Comparison of ENCODE assay signal across 8 mouse cellular contexts in genomic region chr6:88197313-88198069, GRCm38 (mm10). TPM values are rescaled to one million over a fixed set of nuclear protein-coding genes. Genes with fewer than 3 reads are reported as not detected.
DNase-seq lines count a peak whose midpoint lies in the region; ATAC-seq and TF ChIP-seq lines count a peak whose summit lies in the region.

No protein-coding gene starts in this region.

- WGBS in forebrain, embryonic 11.5 days: 1% methylated on average over 39 of the region's 39 CpGs
- under 1% methylated on average over 38 of the region's 39 CpGs for WGBS in hindbrain, embryonic 15.5 days
- 1% methylated on average over 39 of the region's 39 CpGs for WGBS in lung, adult 2 months
- WGBS in small intestine, adult 2 months: 2% methylated on average over 39 of the region's 39 CpGs

- 0 out of 2 replicates have a peak overlapping the region, but pooled peaks have one; percentile 9 for H3K9ac ChIP-seq in forebrain, embryonic 11.5 days (ENCODE audit: low read length)
- no peak overlapping the region for H3K9ac ChIP-seq in hindbrain, embryonic 15.5 days

- H3K9me3 ChIP-seq in forebrain, embryonic 11.5 days (ENCODE audit: control insufficient read depth, low read length): no peaks in the 10 kb centered on the region
- H3K9me3 ChIP-seq in hindbrain, embryonic 15.5 days: no peaks in the 10 kb centered on the region

- no peaks in the 10 kb centered on the region for H3K36me3 ChIP-seq in forebrain, embryonic 11.5 days (ENCODE audit: control insufficient read depth, insufficient read depth, low read length)
- H3K36me3 ChIP-seq in hindbrain, embryonic 15.5 days: no peaks in the 10 kb centered on the region
- H3K36me3 ChIP-seq in small intestine, adult 2 months (ENCODE audit: control insufficient read depth, insufficient read depth, low read length): no peaks in the 10 kb centered on the region

- TF ChIP-seq POLR2A in lung, adult 2 months (IDR thresholded peaks at IDR 0.05; ENCODE audit: borderline replicate concordance, extremely low read depth, low read depth, low read length): peak; percentile 16; the same call in 1 of the 2 replicates
- no peak for TF ChIP-seq POLR2A in small intestine, adult 2 months (IDR thresholded peaks at IDR 0.05; ENCODE audit: low read depth, low read length)

- peaks cover 97% of the 10 kb centered on the region for H3K27me3 ChIP-seq in forebrain, embryonic 11.5 days (ENCODE audit: control insufficient read depth, insufficient read depth, low read length)
- H3K27me3 ChIP-seq in hindbrain, embryonic 15.5 days: peaks cover 84% of the 10 kb centered on the region
- peaks cover 94% of the 10 kb centered on the region for H3K27me3 ChIP-seq in small intestine, adult 2 months (ENCODE audit: control insufficient read depth, insufficient read depth, low read length)

- ATAC-seq in forebrain, embryonic 11.5 days (replicated peaks; ENCODE audit: low FRiP score): no peak
- no peak for ATAC-seq in hindbrain, embryonic 15.5 days (ENCODE audit: low FRiP score, low read depth)

- peaks cover 30% of the 10 kb centered on the region for H3K4me1 ChIP-seq in forebrain, embryonic 11.5 days (replicated peaks; ENCODE audit: control insufficient read depth, insufficient read depth, low read length)
- peaks cover 43% of the 10 kb centered on the region for H3K4me1 ChIP-seq in hindbrain, embryonic 15.5 days (replicated peaks)
- peaks cover 4% of the 10 kb centered on the region; the same call in 1 of the 2 replicates for H3K4me1 ChIP-seq in lung, adult 2 months (ENCODE audit: control insufficient read depth, insufficient read depth, low read length)
- H3K4me1 ChIP-seq in small intestine, adult 2 months (ENCODE audit: control insufficient read depth, insufficient read depth, insufficient read length, low read length): peaks cover 12% of the 10 kb centered on the region

- peak overlapping the region; percentile 34 for H3K4me3 ChIP-seq in forebrain, embryonic 11.5 days (ENCODE audit: low read depth, low read length)
- H3K4me3 ChIP-seq in hindbrain, embryonic 15.5 days: peak overlapping the region; percentile 41
- peak overlapping the region; percentile 73 for H3K4me3 ChIP-seq in lung, adult 2 months (replicated peaks; ENCODE audit: extremely low read depth, low read depth, low read length)
- peak overlapping the region; percentile 56 for H3K4me3 ChIP-seq in small intestine, adult 2 months (ENCODE audit: low read depth, low read length)

- TF ChIP-seq CTCF in lung, adult 2 months (IDR thresholded peaks at IDR 0.05; ENCODE audit: insufficient read depth, low read length): no peak
- no peak for TF ChIP-seq CTCF in small intestine, adult 2 months (IDR thresholded peaks at IDR 0.05; ENCODE audit: extremely low read depth, insufficient read length, insufficient replicate concordance, low read depth, low read length)

- peak overlapping the region; percentile 60 for H3K4me2 ChIP-seq in forebrain, embryonic 11.5 days (ENCODE audit: low read depth, low read length, severe bottlenecking)
- peak overlapping the region; percentile 57 for H3K4me2 ChIP-seq in hindbrain, embryonic 15.5 days

- H3K27ac ChIP-seq in forebrain, embryonic 11.5 days (ENCODE audit: low read depth, low read length): no peak overlapping the region
- no peak overlapping the region for H3K27ac ChIP-seq in hindbrain, embryonic 15.5 days (replicated peaks)
- H3K27ac ChIP-seq in small intestine, adult 2 months (ENCODE audit: insufficient read depth, low read depth, low read length): no peak overlapping the region

- DNase-seq in adrenal gland, adult 2 months: peak; percentile 59
- no peak for DNase-seq in adrenal gland, postnatal 25 days
- peak; percentile 68 for DNase-seq in forebrain, embryonic 11.5 days (ENCODE audit: low spot score)
- peak; percentile 67 for DNase-seq in lung, adult 2 months
- no peak for DNase-seq in thymus, postnatal 14 days
- DNase-seq in gastrocnemius, postnatal 25 days: no peak

RNA-seq across cellular contexts. Expression of gene Gata2, which starts 3.8 kb away (rescaled TPM):
- 10 to 100 TPM; 23.0 to 52.6 TPM for total RNA-seq in adrenal gland, adult 2 months (2021)
- 167 and 184 TPM in 2 replicates for polyA plus RNA-seq in adrenal gland, adult 2 months (2012; rRNA removed)
- 25.6 and 37.7 TPM in 2 replicates for total RNA-seq in adrenal gland, postnatal 25 days (2021)
- polyA plus RNA-seq in forebrain, embryonic 11.5 days (2014; fragmentation: Nextera tagmentation; extraction: Ambion mirVana): 6.3 and 7.9 TPM in 2 replicates
- polyA plus RNA-seq in hindbrain, embryonic 15.5 days (2015; fragmentation: Nextera tagmentation; extraction: Ambion mirVana): 18.1 and 20.2 TPM in 2 replicates
- polyA plus RNA-seq in lung, adult 2 months (2012; rRNA removed): 184 and 333 TPM in 2 replicates
- 5.0 and 5.6 TPM in 2 replicates for polyA plus RNA-seq in small intestine, adult 2 months (2012; rRNA removed)
- total RNA-seq in gastrocnemius, postnatal 25 days (2021): 1 to 10 TPM; 4.4 to 6.3 TPM

RNA-seq across cellular contexts. Expression of gene Dnajb8, which starts 24.6 kb away (rescaled TPM):
- total RNA-seq in adrenal gland, adult 2 months (2021): not detected
- polyA plus RNA-seq in adrenal gland, adult 2 months (2012; rRNA removed): not detected in 2 replicates
- total RNA-seq in adrenal gland, postnatal 25 days (2021): not detected in 2 replicates
- polyA plus RNA-seq in forebrain, embryonic 11.5 days (2014; fragmentation: Nextera tagmentation; extraction: Ambion mirVana): not detected in 2 replicates
- polyA plus RNA-seq in hindbrain, embryonic 15.5 days (2015; fragmentation: Nextera tagmentation; extraction: Ambion mirVana): not detected in 2 replicates
- polyA plus RNA-seq in lung, adult 2 months (2012; rRNA removed): not detected in 2 replicates
- polyA plus RNA-seq in small intestine, adult 2 months (2012; rRNA removed): not detected in 2 replicates
- not detected for total RNA-seq in gastrocnemius, postnatal 25 days (2021)

Comparison
In these comparisons a context has a peak if more than half of its experiments do, and no peak if none do; other contexts are left out.
1. DNase-seq: peak in adrenal gland, adult 2 months (single experiment), forebrain, embryonic 11.5 days (single experiment) and lung, adult 2 months (single experiment); none in adrenal gland, postnatal 25 days (single experiment), thymus, postnatal 14 days (single experiment) and gastrocnemius, postnatal 25 days (single experiment).
2. Peak in every context shown above with its lines, with median percentiles within 50 percentile points of each other: H3K4me3 ChIP-seq.